Comparison of ENCODE assay signal across 10 mouse cellular contexts in the genomic region with DNA sequence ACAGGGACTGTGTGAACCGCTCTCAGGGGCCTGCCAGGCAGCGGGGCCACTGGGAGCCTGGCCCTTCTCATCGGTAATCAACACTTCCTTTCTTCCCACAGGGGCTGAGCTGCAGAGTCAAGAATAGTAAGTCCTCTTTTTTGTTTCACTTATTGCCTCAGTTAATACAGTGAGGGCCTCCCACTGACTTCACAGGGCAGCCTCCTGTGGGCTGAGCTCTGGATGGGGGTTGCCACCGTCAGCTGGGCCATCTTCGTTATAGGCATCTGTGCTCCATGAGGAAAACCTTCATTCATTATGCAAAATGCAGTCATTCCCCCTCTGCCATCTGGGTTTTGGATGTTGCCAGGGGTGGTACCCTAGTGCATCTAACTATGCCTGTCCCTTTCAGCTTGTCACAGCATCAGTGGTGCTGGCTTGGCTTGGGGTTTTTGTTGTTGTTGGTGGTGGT. TPM values are rescaled to one million over a fixed set of nuclear protein-coding genes. Genes with fewer than 3 reads are reported as not detected.
DNase-seq lines count a peak whose midpoint lies in the region; ATAC-seq and TF ChIP-seq lines count a peak whose summit lies in the region.
"Had no signal": no experiment of that assay in that cellular context is flagged by ENCODE, and none has a peak within 500 bp of the region (broad histone marks: within the 10 kb centered on the region; RNA-seq: fewer than 3 reads in every experiment).

No protein-coding gene starts in this region.

- no peak overlapping the region for H3K4me2 ChIP-seq in heart, postnatal 0 days (ENCODE audit: low read depth, low read length)
- no peak overlapping the region for H3K4me2 ChIP-seq in midbrain, embryonic 15.5 days
- H3K4me2 ChIP-seq: embryonic facial prominence, embryonic 12.5 days had no signal

- H3K4me1 ChIP-seq in heart, postnatal 0 days (ENCODE audit: control insufficient read depth, insufficient read depth): peaks cover 17% of the 10 kb centered on the region
- peaks cover 23% of the 10 kb centered on the region for H3K4me1 ChIP-seq in midbrain, embryonic 15.5 days

- no peak for DNase-seq in layer of hippocampus, adult 2 months (ENCODE audit: low spot score in 2 of 2)
- no peak for DNase-seq in layer of hippocampus, postnatal 36 days
- DNase-seq in embryo, embryonic 10 days (ENCODE audit: low spot score): peak; percentile 25
- no peak for DNase-seq in heart, postnatal 0 days (ENCODE audit: low spot score)
- DNase-seq in ovary, adult 18-20 months (ENCODE audit: low spot score): no peak
- DNase-seq in left cerebral cortex, adult 18-20 months (ENCODE audit: low spot score in 2 of 2): no peak
- DNase-seq in urinary bladder, postnatal 36 days (ENCODE audit: low spot score in 2 of 2): no peak
- DNase-seq: kidney, postnatal 25 days had no signal

- TF ChIP-seq CTCF in layer of hippocampus, adult 2 months (conservative IDR thresholded peaks at IDR 0.05): no peak
- no peak for TF ChIP-seq CTCF in heart, postnatal 0 days (IDR thresholded peaks at IDR 0.05; ENCODE audit: low read depth)

- 14% methylated on average over 5 of the region's 5 CpGs for WGBS in heart, postnatal 0 days
- 5% methylated on average over 5 of the region's 5 CpGs for WGBS in midbrain, embryonic 15.5 days

- no peak overlapping the region for H3K9ac ChIP-seq in heart, postnatal 0 days (replicated peaks; ENCODE audit: low read depth, low read length)
- no peak overlapping the region for H3K9ac ChIP-seq in midbrain, embryonic 15.5 days
- H3K9ac ChIP-seq: embryonic facial prominence, embryonic 12.5 days had no signal

- H3K27ac ChIP-seq in layer of hippocampus, adult 2 months: peak overlapping the region; percentile 72
- no peak overlapping the region for H3K27ac ChIP-seq in heart, postnatal 0 days (ENCODE audit: low read depth)
- peak overlapping the region; percentile 51 for H3K27ac ChIP-seq in midbrain, embryonic 15.5 days
- H3K27ac ChIP-seq: embryonic facial prominence, embryonic 12.5 days had no signal

- TF ChIP-seq EP300 in heart, postnatal 0 days (IDR thresholded peaks at IDR 0.05; ENCODE audit: low read depth): no peak

- H3K27me3 ChIP-seq in heart, postnatal 0 days (ENCODE audit: control insufficient read depth, insufficient read depth, low read length): no peaks in the 10 kb centered on the region
- no peaks in the 10 kb centered on the region for H3K27me3 ChIP-seq in midbrain, embryonic 15.5 days (replicated peaks)
- H3K27me3 ChIP-seq: embryonic facial prominence, embryonic 12.5 days had no signal

- H3K4me3 ChIP-seq in layer of hippocampus, adult 2 months: no peak overlapping the region
- H3K4me3 ChIP-seq in heart, postnatal 0 days (ENCODE audit: low read depth, low read length): no peak overlapping the region
- no peak overlapping the region for H3K4me3 ChIP-seq in midbrain, embryonic 15.5 days
- H3K4me3 ChIP-seq: embryonic facial prominence, embryonic 12.5 days had no signal

- 0 out of 2 replicates have a peak, but pooled peaks have one; percentile 21 for ATAC-seq in heart, postnatal 0 days (ENCODE audit: insufficient read depth, low read depth)
- ATAC-seq in midbrain, embryonic 15.5 days (replicated peaks): peak; percentile 67; the same call in 1 of the 2 replicates

- H3K36me3 ChIP-seq in heart, postnatal 0 days (replicated peaks; ENCODE audit: control insufficient read depth, insufficient read depth, low read length): no peaks in the 10 kb centered on the region
- no peaks in the 10 kb centered on the region for H3K36me3 ChIP-seq in midbrain, embryonic 15.5 days (replicated peaks)
- H3K36me3 ChIP-seq: embryonic facial prominence, embryonic 12.5 days had no signal

- no peaks in the 10 kb centered on the region for H3K9me3 ChIP-seq in heart, postnatal 0 days (replicated peaks; ENCODE audit: control insufficient read depth, low read length)
- H3K9me3 ChIP-seq in midbrain, embryonic 15.5 days: no peaks in the 10 kb centered on the region
- H3K9me3 ChIP-seq: embryonic facial prominence, embryonic 12.5 days had no signal

RNA-seq across cellular contexts. Expression of gene Il17ra, which starts 9.0 kb away (rescaled TPM):
- 1 to 10 TPM; 6.7 to 8.1 TPM for total RNA-seq in layer of hippocampus, adult 2 months (2021)
- 1 to 10 TPM; 6.0 to 7.3 TPM for total RNA-seq in layer of hippocampus, postnatal 36 days (2021)
- total RNA-seq in heart, postnatal 0 days (2014; rRNA removed; ENCODE audit: low replicate concordance): 3.5 and 6.5 TPM in 2 replicates
- 1.4 and 1.9 TPM in 2 replicates for polyA plus RNA-seq in heart, postnatal 0 days (2015; fragmentation: Nextera tagmentation; extraction: Ambion mirVana)
- 2.9 and 4.2 TPM in 2 replicates for polyA plus RNA-seq in midbrain, embryonic 15.5 days (2015; fragmentation: Nextera tagmentation; extraction: Ambion mirVana)
- total RNA-seq in left cerebral cortex, adult 18-20 months (2021): 10 to 100 TPM; 18.2 to 19.6 TPM

RNA-seq across cellular contexts. Expression of gene Tmem121b, which starts 21.6 kb away (rescaled TPM):
- total RNA-seq in layer of hippocampus, adult 2 months (2021): 10 to 100 TPM; 38.2 to 38.6 TPM
- 10 to 100 TPM; 37.7 to 41.3 TPM for total RNA-seq in layer of hippocampus, postnatal 36 days (2021)
- not detected in 2 replicates for total RNA-seq in heart, postnatal 0 days (2014; rRNA removed; ENCODE audit: low replicate concordance)
- not detected in 2 replicates for polyA plus RNA-seq in heart, postnatal 0 days (2015; fragmentation: Nextera tagmentation; extraction: Ambion mirVana)
- polyA plus RNA-seq in midbrain, embryonic 15.5 days (2015; fragmentation: Nextera tagmentation; extraction: Ambion mirVana): 3.6 and 3.8 TPM in 2 replicates
- total RNA-seq in left cerebral cortex, adult 18-20 months (2021): 10 to 100 TPM; 56.6 to 57.9 TPM

RNA-seq across cellular contexts. Expression of gene Hdhd5, which starts 59.1 kb away (rescaled TPM):
- 10 to 100 TPM; 32.3 to 40.2 TPM for total RNA-seq in layer of hippocampus, adult 2 months (2021)
- 10 to 100 TPM; 29.5 to 30.5 TPM for total RNA-seq in layer of hippocampus, postnatal 36 days (2021)
- 25.7 and 26.6 TPM in 2 replicates for total RNA-seq in heart, postnatal 0 days (2014; rRNA removed; ENCODE audit: low replicate concordance)
- 10.9 and 11.3 TPM in 2 replicates for polyA plus RNA-seq in heart, postnatal 0 days (2015; fragmentation: Nextera tagmentation; extraction: Ambion mirVana)
- 15.5 and 18.0 TPM in 2 replicates for polyA plus RNA-seq in midbrain, embryonic 15.5 days (2015; fragmentation: Nextera tagmentation; extraction: Ambion mirVana)
- total RNA-seq in left cerebral cortex, adult 18-20 months (2021): 10 to 100 TPM; 32.3 to 35.3 TPM

Comparison
In these comparisons a context has a peak if more than half of its experiments do, and no peak if none do; other contexts are left out.
1. RNA of gene Tmem121b, which starts 21.6 kb away (total RNA-seq): 56.6 to 57.9 TPM in left cerebral cortex, adult 18-20 months, 37.7 to 41.3 TPM in layer of hippocampus, postnatal 36 days and 38.2 to 38.6 TPM in layer of hippocampus, adult 2 months; not detected in heart, postnatal 0 days; every median in the first group is over 10 times any median in the second.